Mouse (Mus musculus): ENCODE measurements around the gene Dcun1d3. TPM values are rescaled to one million over a fixed set of nuclear protein-coding genes. Genes with fewer than 3 reads are reported as not detected.
A peak's percentile ranks its signal among the peaks of the same experiment; 100 is the strongest.

Gene Dcun1d3
- polyA plus RNA-seq, 1 experiment from 2014 or later = 15.5 TPM

DNA sequence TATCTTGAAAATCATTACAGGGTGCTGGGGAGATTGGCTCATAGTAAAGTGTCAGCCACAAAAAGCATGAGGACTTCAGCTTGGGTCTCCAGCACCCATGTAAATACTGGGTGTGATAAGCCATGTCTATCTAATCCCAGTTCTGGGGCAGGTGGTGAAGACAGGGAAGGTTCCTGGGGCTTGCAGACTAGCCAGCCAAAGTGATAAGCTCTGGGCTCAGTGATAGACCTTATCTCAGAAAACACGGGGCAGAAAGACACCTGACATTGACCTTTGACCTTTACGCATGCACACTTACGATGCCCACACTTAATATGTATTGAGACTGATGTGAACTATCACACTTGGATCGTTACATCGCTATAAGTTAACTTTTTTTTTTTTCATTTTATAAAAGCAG, 31.6 kb downstream of the Dcun1d3 start:
- Histone ChIP-seq H3K27me3 (replicated peaks) (no peaks in the 10 kb centered on the region), H3K4me1 (peaks cover 12% of the 10 kb centered on the region), H3K4me2 (replicated peaks) (no peak overlapping the region), H3K9ac (no peak overlapping the region), H3K36me3 (peaks cover 2% of the 10 kb centered on the region; the same call in 1 of the 2 replicates), H3K27ac (no peak overlapping the region), H3K9me3 (no peaks in the 10 kb centered on the region), H3K4me3 (no peak overlapping the region)
- 94% methylated on average over 5 of the region's 5 CpGs for WGBS
- no peak for ATAC-seq (ENCODE audit: low FRiP score, low read depth)

DNA sequence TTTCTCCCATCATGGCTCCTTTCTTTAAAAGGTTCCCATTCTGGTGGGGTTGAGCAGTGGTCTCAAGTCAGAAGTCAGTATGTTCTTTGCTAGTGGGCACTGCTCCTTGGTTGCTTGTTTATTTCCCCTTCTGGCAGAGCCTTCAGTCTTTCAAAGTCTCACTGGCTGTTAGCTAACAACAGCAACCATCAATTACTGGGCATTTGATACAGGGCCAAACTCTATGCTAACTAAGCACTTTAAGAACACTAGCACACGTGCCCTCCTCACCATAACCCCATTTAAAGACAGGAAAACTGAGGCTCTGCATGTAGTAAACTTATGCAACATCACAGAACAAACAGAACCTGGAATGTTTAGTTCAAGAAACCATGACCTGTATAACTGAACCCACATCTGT, 33.9 kb downstream of the Dcun1d3 start:
- Histone ChIP-seq H3K9me3 (no peaks in the 10 kb centered on the region), H3K4me3 (no peak overlapping the region), H3K9ac (no peak overlapping the region), H3K36me3 (peaks cover 19% of the 10 kb centered on the region), H3K27ac (no peak overlapping the region), H3K27me3 (replicated peaks) (no peaks in the 10 kb centered on the region), H3K4me1 (peaks cover 12% of the 10 kb centered on the region), H3K4me2 (replicated peaks) (no peak overlapping the region)
- peak; percentile 42; the same call in 1 of the 2 replicates for ATAC-seq (ENCODE audit: low FRiP score, low read depth)
- WGBS = 35% methylated on average over 1 of the region's 1 CpGs

DNA sequence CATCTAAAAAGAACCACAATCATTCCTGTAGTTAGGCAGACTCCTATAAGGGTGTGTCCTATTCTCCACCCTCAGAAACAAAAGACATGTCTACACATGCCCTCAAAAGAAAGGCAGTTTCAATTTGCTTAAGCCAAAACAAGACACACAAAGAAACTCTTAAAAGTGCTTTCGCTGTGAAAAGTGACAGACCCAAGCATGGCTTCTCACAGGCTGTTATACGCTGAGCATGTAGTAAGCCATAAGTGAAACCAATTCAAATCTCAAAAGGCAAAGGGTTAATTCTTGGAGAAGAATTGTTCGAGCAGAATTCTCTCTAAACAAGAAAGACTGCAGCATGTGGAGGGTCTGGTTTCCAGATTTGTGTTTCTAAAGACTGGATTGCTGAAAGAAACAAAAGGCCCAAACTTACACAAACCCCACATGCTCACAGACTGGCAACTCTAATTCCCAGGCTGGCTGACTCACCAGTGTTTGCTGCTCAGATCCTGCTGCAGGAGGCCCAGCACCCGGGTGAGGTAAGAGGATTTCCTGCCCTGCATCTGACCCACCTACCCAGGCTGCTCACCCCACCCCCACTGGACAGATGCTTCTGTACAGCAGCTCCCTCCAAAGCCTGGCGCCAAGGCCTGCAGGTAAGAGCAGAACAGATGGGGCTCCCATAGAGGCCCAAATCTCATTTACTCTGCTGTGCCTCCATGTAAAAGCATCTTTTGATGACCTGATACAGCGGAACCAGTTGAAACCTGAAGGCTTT, 34.6 kb downstream of the Dcun1d3 start:
- peaks cover 19% of the 10 kb centered on the region for H3K36me3 ChIP-seq
- peak overlapping the region; percentile 42; the same call in 1 of the 2 replicates for H3K27ac ChIP-seq
- H3K4me2 ChIP-seq (replicated peaks) = no peak overlapping the region
- peaks cover 12% of the 10 kb centered on the region for H3K4me1 ChIP-seq
- peak; percentile 81 for ATAC-seq (ENCODE audit: low FRiP score, low read depth)
- no peaks in the 10 kb centered on the region for H3K27me3 ChIP-seq (replicated peaks)
- no peaks in the 10 kb centered on the region for H3K9me3 ChIP-seq
- H3K9ac ChIP-seq = no peak overlapping the region; the same call in 1 of the 2 replicates
- no peak overlapping the region for H3K4me3 ChIP-seq
- WGBS = 30% methylated on average over 6 of the region's 6 CpGs

DNA sequence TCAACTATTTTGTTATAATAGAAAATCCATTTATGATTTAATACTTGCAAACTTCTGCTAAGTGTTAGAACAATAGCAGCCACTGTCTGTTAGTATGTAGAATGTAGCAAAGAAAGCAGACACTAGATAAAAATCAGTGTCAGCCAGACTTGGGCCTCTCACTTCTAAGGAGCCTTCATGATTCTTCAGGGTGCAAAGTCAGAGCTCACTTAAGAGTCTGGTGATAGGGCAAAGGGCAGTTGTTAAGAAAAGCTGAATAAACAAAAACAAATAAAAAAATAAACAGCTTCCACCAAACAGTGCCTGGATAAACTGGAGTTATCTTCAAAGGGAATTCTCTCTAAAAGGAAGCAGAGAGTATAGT, 35.1 kb downstream of the Dcun1d3 start:
- Histone ChIP-seq H3K9me3 (no peaks in the 10 kb centered on the region), H3K27ac (no peak overlapping the region)
- no peak for ATAC-seq (ENCODE audit: low FRiP score, low read depth)

DNA sequence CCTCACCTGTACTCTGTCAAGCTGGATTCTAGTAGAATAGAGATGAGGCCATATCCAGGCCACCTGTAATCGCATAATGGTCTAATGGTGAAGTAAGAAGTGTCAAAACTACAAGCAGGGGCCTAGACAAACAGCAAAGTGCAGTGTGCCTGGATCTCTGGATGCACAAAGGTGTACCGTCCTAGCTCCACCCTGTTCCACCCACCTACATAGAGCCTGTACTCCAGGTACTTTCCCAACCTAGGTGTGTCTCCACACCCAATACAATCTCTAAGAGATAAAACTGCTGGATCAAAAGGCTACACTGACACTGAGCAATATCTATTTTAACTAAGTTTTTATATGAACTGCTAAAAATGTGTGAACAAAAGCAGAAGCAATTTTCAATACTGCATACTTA, 35.5 kb downstream of the Dcun1d3 start:
- peaks cover 12% of the 10 kb centered on the region for H3K4me1 ChIP-seq
- no peak for ATAC-seq (ENCODE audit: low FRiP score, low read depth)
- WGBS = 86% methylated on average over 2 of the region's 2 CpGs

More for the DNA sequence above, 35.1 kb downstream of the Dcun1d3 start:
- Histone ChIP-seq H3K36me3 (peaks cover 19% of the 10 kb centered on the region), H3K9ac (no peak overlapping the region), H3K27me3 (replicated peaks) (no peaks in the 10 kb centered on the region), H3K4me3 (no peak overlapping the region), H3K4me1 (peaks cover 12% of the 10 kb centered on the region), H3K4me2 (replicated peaks) (no peak overlapping the region)

DNA sequence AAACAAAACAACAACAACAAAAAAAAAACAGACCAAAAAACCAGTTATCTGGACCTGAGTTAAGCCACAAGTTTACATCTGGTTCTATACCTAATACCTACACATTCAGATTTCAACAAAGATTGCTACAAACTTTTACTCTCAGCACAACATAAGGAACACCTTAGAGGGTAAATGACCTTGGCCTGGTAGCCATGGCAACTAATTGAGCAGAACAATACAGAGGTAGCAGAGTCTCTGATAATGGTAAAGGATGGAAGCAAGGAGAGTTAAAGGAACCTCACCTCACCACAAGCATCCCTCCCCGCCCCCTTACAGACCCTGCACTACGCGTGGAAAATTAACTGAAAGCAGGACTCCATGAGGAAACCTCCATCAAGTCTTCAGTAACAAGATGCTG, 36.0 kb downstream of the Dcun1d3 start:
- no peaks in the 10 kb centered on the region for H3K27me3 ChIP-seq (replicated peaks)
- peaks cover 12% of the 10 kb centered on the region for H3K4me1 ChIP-seq
- no peak for ATAC-seq (ENCODE audit: low FRiP score, low read depth)
- peaks cover 19% of the 10 kb centered on the region for H3K36me3 ChIP-seq
- 86% methylated on average over 3 of the region's 3 CpGs for WGBS
- no peak overlapping the region for H3K27ac ChIP-seq
- H3K9me3 ChIP-seq = no peaks in the 10 kb centered on the region
- no peak overlapping the region for H3K4me2 ChIP-seq (replicated peaks)
- H3K9ac ChIP-seq = no peak overlapping the region
- no peak overlapping the region for H3K4me3 ChIP-seq

More for the DNA sequence above, 35.5 kb downstream of the Dcun1d3 start:
- H3K4me3 ChIP-seq = no peak overlapping the region
- H3K9me3 ChIP-seq = no peaks in the 10 kb centered on the region
- peaks cover 19% of the 10 kb centered on the region for H3K36me3 ChIP-seq
- no peaks in the 10 kb centered on the region for H3K27me3 ChIP-seq (replicated peaks)
- no peak overlapping the region for H3K9ac ChIP-seq
- no peak overlapping the region for H3K27ac ChIP-seq
- no peak overlapping the region for H3K4me2 ChIP-seq (replicated peaks)

DNA sequence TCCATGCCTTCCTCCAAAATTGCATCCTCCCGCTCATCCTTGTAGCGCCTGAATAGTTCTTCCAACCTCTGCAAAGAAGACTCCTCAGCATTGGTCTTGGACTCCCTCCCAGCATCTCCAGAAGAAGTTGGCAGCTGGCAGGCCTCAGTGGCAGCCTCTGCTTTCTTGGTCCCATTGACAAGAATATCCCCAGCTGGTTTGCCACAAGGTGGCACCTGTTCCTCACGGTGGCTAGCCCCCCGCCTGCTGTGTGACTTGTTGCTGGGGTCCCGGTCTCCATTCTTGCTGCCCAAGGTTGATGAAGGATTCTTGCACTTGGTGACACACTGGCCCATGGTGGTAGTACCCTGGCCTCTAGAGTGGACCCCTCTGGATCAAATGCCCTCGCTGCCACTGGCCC, 36.6 kb downstream of the Dcun1d3 start:
- Histone ChIP-seq H3K4me2 (replicated peaks) (no peak overlapping the region), H3K9me3 (no peaks in the 10 kb centered on the region), H3K36me3 (peaks cover 19% of the 10 kb centered on the region), H3K27ac (no peak overlapping the region), H3K4me1 (peaks cover 12% of the 10 kb centered on the region), H3K4me3 (no peak overlapping the region), H3K9ac (no peak overlapping the region), H3K27me3 (replicated peaks) (no peaks in the 10 kb centered on the region)
- 79% methylated on average over 6 of the region's 6 CpGs for WGBS
- ATAC-seq (ENCODE audit: low FRiP score, low read depth) = no peak

DNA sequence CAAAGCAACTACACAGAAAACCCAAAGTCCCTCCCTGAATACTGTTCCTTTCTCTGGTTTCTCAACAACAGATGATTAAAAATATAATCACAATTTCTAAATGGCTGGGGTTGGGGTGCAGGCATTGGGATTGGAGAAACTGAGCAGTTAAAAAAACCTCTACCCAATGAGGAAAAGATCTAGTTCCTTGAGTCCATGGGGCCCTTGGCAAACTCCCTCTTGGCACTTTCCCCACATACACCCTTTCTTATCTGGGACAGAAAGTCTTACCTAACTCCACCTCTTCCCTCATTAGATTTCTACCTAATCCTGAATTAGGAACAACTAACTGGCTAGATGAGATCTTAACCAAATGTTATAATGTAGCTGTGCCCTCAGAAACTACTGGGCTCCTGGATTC, 41.1 kb downstream of the Dcun1d3 start:
- H3K27me3 ChIP-seq (replicated peaks) = no peaks in the 10 kb centered on the region
- no peaks in the 10 kb centered on the region for H3K4me1 ChIP-seq
- peaks cover 22% of the 10 kb centered on the region for H3K36me3 ChIP-seq

DNA sequence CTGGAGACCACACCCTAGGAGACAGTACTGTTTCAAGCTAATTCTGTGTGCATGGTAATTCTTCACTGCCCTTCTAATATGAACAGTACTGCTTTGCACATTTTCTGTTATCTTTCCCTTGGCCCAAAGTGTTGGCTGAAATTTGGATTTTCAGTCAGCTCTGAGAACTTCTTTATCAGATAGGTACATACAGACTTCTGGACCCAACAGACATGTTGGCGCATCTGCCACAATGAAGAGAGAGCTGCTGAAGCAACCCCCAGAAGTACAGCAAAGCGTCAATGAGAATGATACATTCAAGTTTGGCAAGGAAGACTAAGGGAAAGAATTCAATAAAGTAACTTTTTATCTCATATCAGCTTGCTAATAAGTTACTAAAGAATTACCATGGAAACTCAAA, 41.7 kb downstream of the Dcun1d3 start:
- WGBS = 98% methylated on average over 2 of the region's 2 CpGs
- ATAC-seq (ENCODE audit: low FRiP score, low read depth) = no peak

More for the DNA sequence above, 41.1 kb downstream of the Dcun1d3 start:
- H3K4me3 ChIP-seq = no peak overlapping the region
- H3K9ac ChIP-seq = no peak overlapping the region
- H3K4me2 ChIP-seq (replicated peaks) = no peak overlapping the region
- no peaks in the 10 kb centered on the region for H3K9me3 ChIP-seq
- H3K27ac ChIP-seq = no peak overlapping the region
- ATAC-seq (ENCODE audit: low FRiP score, low read depth) = no peak

DNA sequence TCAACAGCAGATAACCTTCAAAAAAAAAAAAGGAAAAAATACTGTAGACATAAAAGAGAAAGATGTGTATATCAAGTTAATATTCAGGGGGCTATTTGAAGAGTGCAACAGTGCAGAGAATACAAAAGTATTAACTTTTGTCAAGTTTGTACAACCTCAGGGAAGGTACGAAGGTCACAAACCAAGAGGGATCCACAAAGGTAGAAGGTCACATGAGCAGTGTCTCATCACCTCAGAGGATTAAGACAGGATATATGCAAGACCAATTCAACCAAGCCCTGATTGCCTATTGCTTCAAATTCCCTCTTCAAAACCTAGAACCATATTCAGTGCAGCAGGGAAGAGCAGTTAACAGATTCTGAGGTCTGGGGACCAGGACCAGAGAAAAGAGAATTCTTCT, 42.9 kb downstream of the Dcun1d3 start:
- Histone ChIP-seq H3K4me3 (no peak overlapping the region), H3K4me2 (replicated peaks) (no peak overlapping the region), H3K9ac (no peak overlapping the region), H3K4me1 (no peaks in the 10 kb centered on the region), H3K27ac (no peak overlapping the region), H3K27me3 (replicated peaks) (no peaks in the 10 kb centered on the region), H3K9me3 (no peaks in the 10 kb centered on the region), H3K36me3 (peaks cover 12% of the 10 kb centered on the region; the same call in 1 of the 2 replicates)
- WGBS = 84% methylated on average over 1 of the region's 1 CpGs
- ATAC-seq (ENCODE audit: low FRiP score, low read depth) = no peak

More for the DNA sequence above, 41.7 kb downstream of the Dcun1d3 start:
- no peak overlapping the region for H3K4me3 ChIP-seq
- H3K36me3 ChIP-seq = peaks cover 19% of the 10 kb centered on the region
- H3K27me3 ChIP-seq (replicated peaks) = no peaks in the 10 kb centered on the region
- H3K27ac ChIP-seq = no peak overlapping the region
- no peak overlapping the region for H3K4me2 ChIP-seq (replicated peaks)
- no peaks in the 10 kb centered on the region for H3K9me3 ChIP-seq
- H3K4me1 ChIP-seq = no peaks in the 10 kb centered on the region
- H3K9ac ChIP-seq = no peak overlapping the region

DNA sequence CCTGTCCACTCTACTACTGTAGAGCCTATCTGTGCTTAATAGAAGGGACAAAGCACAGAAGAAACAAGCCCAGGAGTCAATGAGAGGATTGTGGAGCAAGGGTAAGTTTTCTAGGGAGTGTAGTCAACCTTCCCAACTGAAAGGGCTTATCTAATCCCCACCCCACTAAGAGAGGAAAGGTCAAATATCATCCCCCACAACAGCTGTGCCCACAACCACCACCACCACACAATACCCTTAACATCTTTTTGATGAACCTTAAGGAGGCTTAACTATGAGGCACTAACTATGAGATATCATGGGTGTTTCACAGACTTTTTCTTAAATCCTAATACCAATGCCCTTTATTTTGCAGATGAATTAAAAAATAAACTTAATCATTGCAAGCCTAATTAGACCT, 43.6 kb downstream of the Dcun1d3 start:
- H3K4me1 ChIP-seq = no peaks in the 10 kb centered on the region
- no peak overlapping the region for H3K4me2 ChIP-seq (replicated peaks)
- no peak overlapping the region for H3K27ac ChIP-seq
- no peaks in the 10 kb centered on the region for H3K9me3 ChIP-seq
- H3K9ac ChIP-seq = no peak overlapping the region
- no peaks in the 10 kb centered on the region for H3K27me3 ChIP-seq (replicated peaks)
- ATAC-seq (ENCODE audit: low FRiP score, low read depth) = no peak
- peaks cover 7% of the 10 kb centered on the region; the same call in 1 of the 2 replicates for H3K36me3 ChIP-seq
- no peak overlapping the region for H3K4me3 ChIP-seq

DNA sequence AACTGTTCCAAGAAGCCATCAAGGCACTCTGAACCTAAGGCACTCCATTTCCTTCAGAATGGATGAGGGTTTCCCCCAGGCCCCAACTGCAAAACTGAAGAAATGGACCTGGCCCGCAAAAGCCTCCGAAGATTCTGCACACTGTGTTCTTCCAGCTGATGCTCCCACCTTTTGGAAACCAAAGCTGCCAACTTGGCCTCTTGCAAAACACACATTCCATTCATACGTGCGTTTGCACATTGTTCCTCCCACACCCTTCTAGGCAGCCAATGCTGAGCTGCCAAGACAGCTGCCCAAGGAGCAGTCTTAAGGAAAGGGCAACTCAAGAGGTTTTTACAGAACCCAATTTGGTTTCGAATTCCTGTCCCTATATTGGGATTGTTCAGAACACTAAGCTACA, 45.4 kb downstream of the Dcun1d3 start:
- no peaks in the 10 kb centered on the region for H3K4me1 ChIP-seq
- H3K36me3 ChIP-seq = peaks cover 6% of the 10 kb centered on the region; the same call in 1 of the 2 replicates
- H3K9me3 ChIP-seq = no peaks in the 10 kb centered on the region
- 84% methylated on average over 5 of the region's 5 CpGs for WGBS
- H3K4me3 ChIP-seq = no peak overlapping the region
- H3K27ac ChIP-seq = no peak overlapping the region
- H3K9ac ChIP-seq = no peak overlapping the region
- H3K4me2 ChIP-seq (replicated peaks) = no peak overlapping the region
- ATAC-seq (ENCODE audit: low FRiP score, low read depth) = no peak
- no peaks in the 10 kb centered on the region for H3K27me3 ChIP-seq (replicated peaks)

DNA sequence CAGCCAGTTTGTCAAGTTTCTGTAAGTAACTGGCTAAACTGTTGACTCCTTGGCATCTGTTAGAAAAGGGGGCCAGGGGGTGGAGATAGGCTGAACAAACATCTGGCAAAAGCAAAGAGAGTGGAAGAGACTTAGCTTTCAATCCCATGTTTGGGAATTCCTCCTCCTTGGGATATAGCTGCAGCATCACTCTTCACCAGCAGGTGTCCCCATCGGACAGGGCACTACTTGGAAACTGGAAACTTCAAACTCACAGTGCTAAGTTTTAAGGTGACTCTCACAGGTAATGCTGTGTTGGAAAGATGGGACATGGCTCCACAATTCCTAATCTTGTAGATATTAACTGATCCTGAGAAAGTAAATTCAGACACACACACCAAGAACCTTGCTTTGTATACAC, 47.0 kb downstream of the Dcun1d3 start:
- H3K4me2 ChIP-seq (replicated peaks) = no peak overlapping the region
- H3K27ac ChIP-seq = no peak overlapping the region
- WGBS = 3% methylated on average over 1 of the region's 1 CpGs
- H3K4me3 ChIP-seq = no peak overlapping the region
- H3K36me3 ChIP-seq = peaks cover 10% of the 10 kb centered on the region; the same call in 1 of the 2 replicates
- no peaks in the 10 kb centered on the region for H3K4me1 ChIP-seq
- H3K9ac ChIP-seq = no peak overlapping the region
- no peaks in the 10 kb centered on the region for H3K27me3 ChIP-seq (replicated peaks)
- no peak for ATAC-seq (ENCODE audit: low FRiP score, low read depth)
- H3K9me3 ChIP-seq = no peaks in the 10 kb centered on the region
